Mouse (Mus musculus) lung, adult 18-20 months (tissue): ENCODE results near the gene Ctnnbip1.
A peak's percentile ranks its signal among the peaks of the same experiment; 100 is the strongest.
"Not testable (repeated sequence)": the region's sequence is repeated elsewhere in the genome, so short reads cannot be mapped to it uniquely, and the experiment has no call there.

ENCODE experiments used
- DNase-seq, 2 experiments: peaks; one replicate each; pipeline ENCODE4 v3.0.0; 2022; ENCODE audit warnings: mixed read lengths in 2 of 2

Ctnnbip1 gene

DNA sequence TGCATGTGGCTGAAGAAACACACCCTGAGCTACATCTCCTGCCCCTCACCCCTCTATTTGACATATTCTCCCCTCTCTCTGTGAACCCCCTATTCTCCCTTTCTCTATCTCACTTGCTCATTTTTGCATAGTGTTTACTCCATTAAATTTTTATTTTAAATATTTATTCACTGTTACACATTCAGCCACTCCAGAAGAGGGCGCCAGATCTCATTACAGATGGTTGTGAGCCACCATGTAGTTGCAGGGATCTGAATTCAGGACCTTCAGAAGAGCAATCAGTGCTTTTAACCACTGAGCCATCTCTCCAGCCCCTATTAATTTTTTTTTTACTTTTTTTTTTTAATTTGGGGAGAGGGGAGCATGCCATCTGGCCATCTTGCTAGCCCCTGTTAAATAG is 72.2 kb downstream of the Ctnnbip1 start:
- DNase-seq, result no peak

DNA sequence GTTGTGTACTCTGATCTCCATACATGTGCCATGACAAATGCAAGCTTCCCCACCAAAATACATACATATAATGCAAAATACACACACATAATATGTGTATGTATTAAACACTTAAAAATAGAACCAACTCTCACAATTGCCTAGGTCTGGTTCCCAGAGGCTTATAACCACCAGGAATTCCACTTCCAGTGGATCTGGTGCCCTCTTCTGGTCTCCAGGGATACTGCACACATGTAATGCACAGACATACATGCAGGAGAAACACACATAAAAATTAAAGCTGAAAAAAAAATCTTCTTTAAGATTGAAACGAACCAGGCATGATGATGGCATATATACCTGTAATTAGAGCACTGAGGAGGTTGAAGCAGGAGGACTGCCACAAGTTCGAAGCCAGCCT is 73.5 kb downstream of the Ctnnbip1 start:
- DNase-seq, result no peak

DNA sequence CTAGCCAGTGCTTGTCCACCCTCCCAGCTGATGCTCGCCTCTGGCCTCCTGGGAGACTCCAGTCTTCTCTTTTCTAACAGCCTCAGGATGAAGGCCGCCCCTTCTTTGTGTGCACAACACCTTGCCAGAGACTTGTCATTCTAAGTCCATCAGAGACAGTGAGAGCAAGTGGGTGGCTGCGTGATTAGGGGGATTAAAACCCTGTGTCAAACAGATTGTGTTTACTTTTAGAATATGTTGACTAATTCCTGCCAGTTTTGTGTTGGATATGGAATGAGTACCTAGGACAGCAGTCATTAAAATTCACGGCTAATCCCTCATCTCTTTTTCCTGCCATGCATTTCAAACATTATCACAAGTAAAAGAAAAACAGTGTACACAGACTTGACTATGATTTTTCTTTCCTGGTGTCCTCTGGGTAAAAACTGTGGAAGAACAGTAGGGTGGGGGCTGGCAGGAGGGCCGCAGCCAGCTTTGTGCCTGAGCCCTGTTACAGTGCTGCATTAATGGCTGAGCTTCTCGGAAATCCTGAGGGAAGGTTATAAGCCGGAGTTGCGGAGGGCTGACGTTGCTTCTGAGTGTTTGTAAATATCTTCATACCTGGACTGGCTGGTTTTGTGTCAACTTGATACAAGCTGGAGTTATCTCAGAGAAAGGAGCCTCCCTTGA is 77.0 kb downstream of the Ctnnbip1 start:
- no peak for DNase-seq

DNA sequence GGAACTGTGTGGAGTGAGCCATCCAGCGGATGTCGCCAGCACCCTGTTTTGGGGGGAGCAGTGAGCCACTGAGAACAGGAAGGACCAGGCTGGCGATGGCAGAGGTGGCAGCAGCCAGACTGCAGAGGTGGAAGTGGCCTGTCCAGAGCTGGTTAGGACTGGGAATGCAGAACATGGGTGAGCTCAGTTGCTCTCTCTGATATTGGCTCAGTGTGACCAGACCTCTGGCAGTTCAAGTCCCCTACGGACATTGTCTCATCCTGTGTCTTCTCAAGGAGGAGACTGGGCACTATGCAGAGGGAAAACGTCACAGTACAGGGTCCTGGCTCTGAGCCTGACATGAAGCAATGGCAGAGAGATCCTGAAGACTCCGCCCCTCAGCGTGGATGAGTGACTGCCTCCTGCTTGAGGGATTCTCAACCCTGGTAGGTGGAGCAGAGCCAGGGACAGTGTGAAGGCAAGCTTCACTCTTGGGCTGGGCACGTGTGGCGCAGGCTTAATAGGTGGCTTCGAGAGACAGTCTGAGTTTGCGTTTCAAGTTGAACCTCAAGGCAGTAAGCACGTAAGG is 79.7 kb downstream of the Ctnnbip1 start:
- peak; percentile 56 to 74 for DNase-seq

DNA sequence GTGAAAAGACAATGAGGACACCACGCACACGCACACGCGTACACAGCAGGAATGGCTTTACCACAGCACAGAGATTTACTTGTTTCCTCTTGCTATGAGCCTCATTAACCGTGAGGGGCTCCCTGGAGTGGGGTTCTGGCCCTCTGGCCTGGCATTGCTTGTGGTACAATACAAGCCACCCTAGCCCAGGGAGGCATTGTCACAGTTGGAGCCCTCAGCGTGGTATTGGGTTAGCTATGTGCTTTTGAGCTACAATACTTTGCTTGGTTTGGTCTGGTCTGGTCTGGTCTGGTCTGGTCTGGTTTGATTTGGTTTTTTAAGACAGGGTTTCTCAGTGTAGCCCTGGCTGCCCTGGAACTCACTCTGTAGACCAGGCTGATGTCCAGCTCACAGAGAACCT is 81.5 kb downstream of the Ctnnbip1 start:
- no peak for DNase-seq

DNA sequence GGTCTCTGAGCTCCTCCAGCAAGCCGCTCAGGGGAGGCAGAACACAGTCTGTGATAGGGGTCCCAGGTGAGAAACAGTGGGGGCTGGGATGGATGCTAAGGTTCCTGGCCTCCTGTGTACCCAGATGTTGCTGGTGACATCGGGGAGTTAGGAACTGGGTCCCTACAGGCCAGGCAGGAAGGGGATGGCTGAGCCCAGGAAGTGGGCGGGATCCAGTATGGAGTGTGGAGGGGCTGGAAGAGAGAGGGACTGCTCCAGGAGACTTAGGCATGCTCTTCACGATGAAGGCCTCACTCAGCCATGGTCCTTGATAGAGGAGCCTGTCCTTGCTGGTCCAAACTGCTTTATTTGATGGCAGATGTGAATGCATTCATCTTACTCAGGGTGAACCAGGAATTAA is 82.1 kb downstream of the Ctnnbip1 start:
- no peak for DNase-seq

DNA sequence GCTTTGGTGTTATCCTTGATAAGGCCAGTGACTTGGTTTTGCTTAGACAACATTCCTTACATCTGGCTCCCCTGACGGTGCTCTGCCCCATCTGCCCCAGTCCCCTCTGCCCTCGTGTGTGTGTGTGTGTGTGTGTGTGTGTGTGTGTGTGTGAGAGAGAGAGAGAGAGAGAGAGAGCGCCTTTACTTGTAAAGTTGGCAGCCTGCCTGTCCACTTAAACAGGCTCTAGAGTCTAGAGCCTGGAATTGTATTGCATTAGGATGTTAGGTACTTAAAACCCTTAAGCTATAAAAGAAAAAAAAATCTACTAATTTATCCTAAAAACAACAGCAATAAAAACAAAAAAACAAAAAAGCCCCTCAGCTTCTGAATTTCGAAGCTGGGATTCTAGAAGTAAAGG is 83.4 kb downstream of the Ctnnbip1 start:
- peak; percentile 35 to 59 for DNase-seq

DNA sequence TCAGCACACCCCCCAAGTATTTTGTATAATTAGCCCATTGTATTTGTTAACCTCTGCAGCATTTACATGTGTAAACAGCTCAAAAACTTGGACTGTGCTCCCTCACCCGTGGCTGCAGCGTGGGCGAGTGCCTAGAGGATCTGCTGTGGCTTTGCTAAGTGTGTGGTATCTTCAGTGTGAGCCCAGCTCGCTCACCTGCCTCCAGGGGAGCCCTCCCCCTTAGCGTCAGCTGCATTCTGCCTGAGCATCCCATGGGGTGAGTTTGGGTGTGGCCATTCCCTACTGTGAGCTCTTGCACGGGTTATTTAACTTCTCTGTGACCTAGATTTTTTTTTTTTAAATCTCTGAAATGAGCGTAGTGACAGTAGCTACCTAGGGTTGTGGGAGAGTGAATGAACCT is 84.2 kb downstream of the Ctnnbip1 start:
- DNase-seq, result no peak

DNA sequence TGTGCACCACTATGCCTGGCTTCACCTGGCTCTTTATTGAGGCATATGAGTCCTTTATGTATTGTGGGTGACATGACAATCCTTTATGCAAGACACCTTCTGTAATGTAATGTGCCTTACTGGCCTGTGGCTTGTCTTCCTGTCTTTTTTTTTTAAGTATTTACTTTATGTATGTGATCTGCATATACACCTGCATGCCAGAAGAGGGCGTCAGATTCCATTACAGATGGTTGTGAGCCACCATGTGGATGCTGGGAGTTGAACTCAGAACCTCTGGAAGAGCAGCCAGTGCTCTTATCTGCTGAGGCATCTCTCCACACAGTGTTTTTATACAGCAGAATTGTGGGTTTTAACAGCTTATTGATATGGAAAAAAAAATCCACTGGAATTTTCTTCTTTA is 85.8 kb downstream of the Ctnnbip1 start:
- no peak for DNase-seq

DNA sequence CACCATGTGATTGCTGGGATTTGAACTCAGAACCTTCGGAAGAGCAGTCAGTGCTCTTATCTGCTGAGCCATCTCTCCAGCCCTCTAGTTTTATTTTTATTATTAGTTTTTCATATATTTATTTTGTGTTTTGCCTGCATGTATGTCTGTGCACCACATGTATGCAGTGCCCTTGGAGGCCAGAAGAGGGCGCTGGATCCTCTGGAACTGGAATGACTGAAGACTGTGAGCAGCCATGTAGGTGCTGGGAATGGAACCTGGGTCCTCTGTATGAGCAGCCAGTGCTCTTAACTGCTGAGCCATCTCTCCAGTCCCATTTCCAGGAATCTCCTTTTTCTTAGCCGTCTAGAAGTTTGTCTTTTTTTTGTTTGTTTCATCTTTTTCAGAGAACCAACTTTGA is 86.5 kb downstream of the Ctnnbip1 start:
- no peak for DNase-seq

DNA sequence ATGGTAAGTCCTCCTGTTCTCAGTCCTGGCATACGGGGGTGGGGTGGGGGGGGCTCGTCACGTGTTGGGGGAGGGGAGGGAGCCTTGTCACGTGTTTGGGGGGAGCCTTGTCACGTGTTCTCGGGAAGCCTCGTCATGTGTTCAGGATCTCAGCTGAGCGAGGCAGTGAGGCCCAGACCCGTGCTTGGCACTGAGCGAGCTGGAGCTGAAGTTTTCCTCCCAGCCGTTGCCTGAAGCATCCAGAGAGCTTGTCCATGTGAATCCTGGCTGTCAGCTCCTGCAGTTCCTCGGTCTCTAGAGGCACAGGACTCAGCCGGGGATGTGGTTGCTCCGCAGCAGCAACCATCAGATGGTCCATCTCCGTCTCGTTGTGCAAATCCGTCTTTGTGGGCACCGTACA is 88.0 kb downstream of the Ctnnbip1 start:
- DNase-seq, result no peak

DNA sequence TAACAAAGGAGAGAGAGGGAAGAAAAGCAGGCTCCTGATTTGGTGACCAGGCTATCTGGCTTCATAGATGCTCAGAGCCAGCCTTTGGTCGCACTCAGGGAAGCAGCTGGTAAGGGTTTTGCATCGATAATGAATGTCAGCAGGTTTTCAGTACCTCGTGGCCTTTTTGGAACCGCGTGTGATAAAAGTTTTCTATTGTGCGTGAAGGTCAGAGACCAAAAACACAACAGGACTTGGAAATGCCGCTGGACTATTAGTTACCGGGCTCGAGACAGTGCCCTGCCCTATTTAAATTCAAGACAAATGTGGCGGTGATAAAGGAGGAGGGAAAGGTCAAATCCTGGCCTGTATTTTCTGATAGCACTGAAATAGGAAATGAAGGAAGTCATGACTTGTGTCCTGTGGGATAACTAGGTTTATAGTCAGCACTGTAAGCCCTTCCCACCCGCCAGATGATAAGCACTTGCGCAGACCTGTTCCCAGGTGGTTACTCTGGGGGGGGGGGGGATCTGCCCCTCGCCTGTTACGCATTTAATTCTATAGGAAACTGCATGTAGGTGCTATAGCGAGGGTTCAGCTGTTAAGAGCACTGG is 88.8 kb downstream of the Ctnnbip1 start:
- DNase-seq, result no peak

DNA sequence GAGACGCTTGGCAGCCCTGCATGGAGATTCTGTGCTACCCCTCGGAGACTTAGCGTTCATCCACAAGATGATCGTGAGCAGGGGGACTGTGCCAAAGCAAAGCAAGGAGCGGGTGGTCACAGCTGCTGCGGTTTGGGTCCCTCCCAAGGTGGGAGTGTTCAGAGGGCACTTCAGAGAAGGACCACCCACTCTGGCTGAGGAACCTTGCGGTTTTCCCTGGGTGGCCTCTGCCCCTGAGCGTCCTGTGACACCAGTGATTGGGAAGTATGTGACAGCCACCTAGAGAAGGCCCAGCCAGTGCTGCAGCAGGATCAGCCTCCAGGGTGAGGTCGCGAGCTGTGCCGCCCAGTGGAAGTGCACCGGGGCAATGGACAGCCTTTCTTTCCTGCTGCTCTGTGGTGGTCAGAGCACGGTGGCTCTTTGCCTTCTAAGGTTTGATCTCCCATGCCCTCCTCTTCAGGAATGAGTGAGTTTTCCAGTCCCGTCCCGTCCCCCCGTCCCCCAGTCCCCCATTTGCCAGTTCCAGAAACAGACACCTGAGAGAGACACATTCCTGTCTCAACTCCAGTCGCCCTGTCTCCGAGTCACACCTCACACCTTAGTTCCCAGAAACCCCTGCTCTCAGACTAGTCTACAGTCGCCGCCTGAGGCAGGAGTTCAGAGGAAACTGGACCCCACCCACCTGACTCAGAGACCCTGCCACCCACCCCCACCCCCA is 89.7 kb downstream of the Ctnnbip1 start:
- no peak for DNase-seq

DNA sequence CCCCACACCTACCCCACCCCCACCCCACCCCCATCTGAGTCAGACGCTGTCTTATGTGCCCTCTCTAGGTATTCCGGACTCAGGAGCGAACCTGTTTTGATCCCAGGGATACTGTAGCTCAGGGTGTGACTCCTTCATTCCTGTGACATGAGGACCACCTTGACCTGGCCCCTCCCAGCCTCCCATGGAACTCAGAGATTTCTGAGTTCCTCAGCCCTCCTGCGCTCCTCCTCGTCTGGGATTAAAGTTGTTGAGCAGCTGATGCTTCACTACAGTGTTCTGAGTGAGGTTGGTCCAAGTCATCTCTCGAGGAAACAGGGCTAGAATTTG is 90.2 kb downstream of the Ctnnbip1 start:
- no peak for DNase-seq

DNA sequence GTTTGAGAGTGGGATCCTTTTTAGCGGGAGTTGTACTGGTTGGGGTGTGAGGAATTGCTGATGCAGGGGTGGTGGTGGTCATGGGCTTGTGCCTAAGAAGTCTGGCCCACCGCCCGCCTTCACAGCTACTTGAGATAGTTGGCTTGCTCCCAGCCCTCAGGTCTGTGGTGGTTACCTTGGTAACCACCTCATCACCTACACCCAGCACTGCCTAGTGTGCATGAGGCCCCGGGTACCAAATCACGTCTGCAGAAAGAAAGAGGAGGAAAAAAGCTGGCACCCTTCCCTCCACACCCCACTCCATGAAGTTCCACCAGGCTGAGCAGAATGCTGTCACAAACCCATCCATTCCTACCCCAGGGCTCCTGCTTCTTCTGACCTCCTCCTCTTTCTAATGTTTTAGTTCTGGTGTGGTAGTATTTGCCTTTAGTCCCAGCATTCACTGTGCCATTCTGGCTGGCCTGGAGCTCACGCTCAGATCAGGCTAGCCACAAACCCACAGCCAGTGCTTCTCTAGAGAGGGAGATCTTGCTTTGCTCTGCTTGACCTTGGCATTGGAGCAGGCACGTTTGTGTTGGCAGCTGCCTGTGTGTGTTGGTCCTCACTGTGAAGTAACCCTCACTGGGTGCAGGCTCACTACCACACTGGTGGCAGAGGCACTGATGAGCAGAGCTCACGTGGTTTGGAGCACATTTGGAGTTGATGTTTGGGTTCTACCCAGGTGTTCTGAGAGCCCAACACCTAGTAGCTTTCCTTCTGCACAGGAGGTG is 91.4 kb downstream of the Ctnnbip1 start:
- no peak for DNase-seq

DNA sequence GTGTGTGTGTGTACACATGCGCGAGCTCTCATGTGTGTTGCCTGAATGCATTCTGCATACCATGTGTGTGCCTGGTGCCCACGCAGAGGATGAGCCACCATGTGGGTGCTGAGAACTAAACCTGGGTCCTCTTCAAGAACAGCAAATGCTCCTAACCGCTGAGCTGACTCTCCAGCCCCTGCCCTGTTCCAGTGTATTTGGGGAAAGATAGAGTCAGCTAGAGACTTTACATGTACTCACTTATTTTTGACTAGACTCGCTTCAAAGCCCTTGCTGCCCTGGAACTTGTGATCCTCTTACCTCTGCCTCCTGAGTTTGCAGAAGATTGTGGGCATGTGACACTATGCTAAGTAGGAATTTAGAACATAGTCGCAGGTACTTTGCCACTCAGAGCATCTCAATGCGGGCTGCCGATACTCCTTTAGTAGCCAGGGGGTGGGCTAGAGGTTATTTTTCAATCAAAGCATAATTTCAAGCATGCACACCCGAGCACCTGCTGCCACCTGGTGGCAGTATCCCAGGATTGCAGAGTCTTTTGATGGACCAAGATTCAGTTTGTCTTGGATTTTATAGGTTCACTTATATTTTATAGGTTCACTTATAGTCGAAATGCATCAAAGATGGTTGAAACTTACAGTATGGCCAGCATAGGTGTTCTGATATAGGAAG is 93.5 kb downstream of the Ctnnbip1 start:
- DNase-seq, result no peak

DNA sequence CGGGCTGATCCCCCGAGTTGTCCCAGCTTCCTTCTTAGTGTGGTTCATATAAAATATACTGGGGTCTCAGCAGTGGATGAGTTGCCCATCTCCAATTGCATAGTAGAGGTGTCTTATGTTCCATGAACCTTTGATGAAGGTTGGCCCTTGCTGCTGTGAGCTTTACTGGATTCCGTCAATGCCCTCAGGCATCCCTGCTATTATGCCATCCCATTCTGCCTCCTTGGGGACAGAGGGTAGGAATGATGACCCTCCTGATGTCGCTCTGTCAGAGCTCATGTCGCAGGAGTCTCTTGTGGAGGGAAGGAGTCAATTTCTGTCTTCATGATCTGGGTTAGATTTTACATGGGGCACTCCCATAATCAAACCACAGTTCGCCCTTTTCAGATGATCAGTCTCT is 95.5 kb downstream of the Ctnnbip1 start:
- not testable (repeated sequence) for DNase-seq

DNA sequence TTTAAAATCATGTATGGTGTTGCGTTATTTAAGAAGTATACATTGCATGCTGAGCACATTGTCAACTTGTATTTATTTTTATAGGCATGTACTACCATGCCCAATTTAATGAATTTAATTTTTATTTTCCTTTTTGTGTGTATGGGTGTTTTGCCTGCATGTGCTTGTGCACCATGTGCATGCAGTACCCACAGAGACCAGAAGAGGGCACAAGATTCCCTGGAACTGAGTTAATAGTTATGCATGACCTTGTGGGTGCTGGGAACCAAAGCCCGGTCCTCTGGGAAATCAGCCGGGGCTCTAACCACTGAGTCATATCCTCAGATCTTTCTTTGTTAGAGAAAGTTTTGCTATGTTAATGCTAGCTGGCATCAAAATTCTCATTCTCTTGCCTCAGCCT is 96.8 kb downstream of the Ctnnbip1 start:
- DNase-seq, result no peak
